Mouse (Mus musculus) testis, adult 2 months (tissue): ENCODE measurements around the gene Mtmr3. TPM values are rescaled to one million over a fixed set of nuclear protein-coding genes. Genes with fewer than 3 reads are reported as not detected.

Experiments
- H3K27ac ChIP-seq: fragments of 200-500 bp; 2 replicates; pipeline ENCODE4 v1.5.1; 2012; ENCODE audit warnings: low read depth, low read length; ENCODE audit not compliant: control insufficient read depth, insufficient read depth
- H3K27me3 ChIP-seq: fragments of 200-500 bp; 2 replicates; pipeline ENCODE4 v1.6.1; 2012; ENCODE audit warnings: mild to moderate bottlenecking, low read length, moderate library complexity; ENCODE audit not compliant: control insufficient read depth, insufficient read depth
- H3K36me3 ChIP-seq: fragments of 200-500 bp; 2 replicates; pipeline ENCODE4 v1.6.1; 2012; ENCODE audit warnings: mild to moderate bottlenecking, low read length; ENCODE audit not compliant: control insufficient read depth, insufficient read depth
- H3K4me1 ChIP-seq: fragments of 200-500 bp; 2 replicates; pipeline ENCODE4 v1.6.1; 2012; ENCODE audit warnings: low read length; ENCODE audit not compliant: control insufficient read depth, insufficient read depth
- H3K4me3 ChIP-seq: fragments of 200-500 bp; 2 replicates; pipeline ENCODE4 v1.5.1; 2012; ENCODE audit warnings: low read depth, mild to moderate bottlenecking, low read length, moderate library complexity, mixed read lengths; ENCODE audit not compliant: control insufficient read depth
- CTCF ChIP-seq: fragments of 200-500 bp; IDR thresholded peaks from 2 replicates; pipeline ENCODE4 v1.5.1; 2012; ENCODE audit warnings: low read depth, mild to moderate bottlenecking, inconsistent platforms, low read length, moderate library complexity; ENCODE audit not compliant: control insufficient read depth, insufficient read depth, insufficient replicate concordance
- POLR2A ChIP-seq: fragments of 200-500 bp; IDR thresholded peaks from 2 replicates; pipeline ENCODE4 v1.6.1; 2012; ENCODE audit warnings: low read depth, mild to moderate bottlenecking, inconsistent platforms, low read length, moderate library complexity; ENCODE audit not compliant: control insufficient read depth
- polyA plus RNA-seq: library from polyadenylated mRNA; depleted of rRNA; stranded (reverse); fragments of >200 nt; gene quantifications from 2 replicates; pipeline ENCODE4 v1.2.3, GENCODE M21; 2012

The Mtmr3 gene
- polyA plus RNA-seq, 1 experiment = 23.4 TPM

DNA sequence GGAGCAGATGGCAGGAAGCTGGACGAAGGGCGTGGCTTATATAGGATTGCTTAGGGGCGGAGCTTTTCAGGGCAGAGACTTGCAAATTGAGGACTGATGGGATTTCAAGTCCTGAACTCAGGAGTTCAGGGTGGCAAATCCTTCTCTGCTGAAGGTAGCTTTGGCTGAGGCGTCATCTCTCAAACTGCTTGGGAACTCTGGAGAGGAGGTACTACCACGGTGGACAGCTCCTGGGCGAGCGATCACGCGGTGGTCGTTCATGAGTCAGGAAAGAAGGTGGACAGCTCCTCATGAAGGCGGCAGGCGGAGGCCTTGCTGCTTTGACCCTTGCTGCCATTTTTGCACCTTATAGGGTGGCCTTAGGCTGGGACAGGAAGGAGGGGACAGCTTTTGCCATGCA is 133.5 kb downstream of the Mtmr3 start:
- TF ChIP-seq POLR2A = no peak
- TF ChIP-seq CTCF = no peak
- Histone ChIP-seq H3K27me3 (no peaks in the 10 kb centered on the region), H3K36me3 (no peaks in the 10 kb centered on the region), H3K4me3 (peak overlapping the region; percentile 36), H3K27ac (no peak overlapping the region), H3K4me1 (peaks cover 8% of the 10 kb centered on the region)

GRCm38 (mm10) chr11:4460615-4461014 is 134.0 kb downstream of the Mtmr3 start:
- Histone ChIP-seq H3K36me3 (no peaks in the 10 kb centered on the region), H3K4me1 (peaks cover 8% of the 10 kb centered on the region), H3K27me3 (no peaks in the 10 kb centered on the region), H3K27ac (no peak overlapping the region), H3K4me3 (no peak overlapping the region)
- no peak for TF ChIP-seq CTCF
- TF ChIP-seq POLR2A = no peak

GRCm38 (mm10) chr11:4454895-4455535 is 139.6 kb downstream of the Mtmr3 start:
- Histone ChIP-seq H3K4me3 (no peak overlapping the region), H3K4me1 (no peaks in the 10 kb centered on the region), H3K36me3 (no peaks in the 10 kb centered on the region), H3K27ac (no peak overlapping the region), H3K27me3 (no peaks in the 10 kb centered on the region)
- TF ChIP-seq POLR2A (no peak), CTCF (no peak)

- H3K27ac ChIP-seq = no peak overlapping the region
- no peaks in the 10 kb centered on the region for H3K36me3 ChIP-seq
- no peaks in the 10 kb centered on the region for H3K27me3 ChIP-seq
- H3K4me1 ChIP-seq = no peaks in the 10 kb centered on the region
- TF ChIP-seq POLR2A (no peak), CTCF (no peak)
- no peak overlapping the region for H3K4me3 ChIP-seq
These were observed 142.0 kb downstream of the Mtmr3 start for GRCm38 (mm10) chr11:4452467-4453184.

DNA sequence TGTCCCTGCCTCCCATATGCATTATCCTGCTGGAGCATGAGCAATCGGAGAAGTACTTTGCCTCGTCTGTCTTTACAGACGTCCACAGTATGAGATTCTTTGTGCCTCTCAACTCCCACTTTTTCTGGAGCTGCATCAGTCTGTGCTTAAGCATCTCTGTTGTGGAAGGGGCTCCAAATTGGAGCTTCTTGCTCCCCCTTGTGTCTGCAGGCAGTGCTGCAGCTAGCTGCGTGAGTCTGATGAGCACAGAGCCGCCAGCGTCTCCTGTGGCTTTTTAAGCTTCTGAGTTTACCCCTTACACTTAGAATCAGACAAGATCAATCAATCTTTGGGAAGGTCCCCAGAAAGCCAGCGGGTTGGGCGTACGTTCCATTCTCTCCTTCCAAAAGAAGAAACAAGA is 143.5 kb downstream of the Mtmr3 start:
- Histone ChIP-seq H3K4me3 (no peak overlapping the region), H3K4me1 (no peaks in the 10 kb centered on the region), H3K27ac (no peak overlapping the region), H3K36me3 (no peaks in the 10 kb centered on the region), H3K27me3 (no peaks in the 10 kb centered on the region)
- peak; percentile 66; the same call in 1 of the 2 replicates for TF ChIP-seq CTCF
- no peak for TF ChIP-seq POLR2A

GRCm38 (mm10) chr11:4446195-4446868 is 148.3 kb downstream of the Mtmr3 start:
- Histone ChIP-seq H3K4me3 (no peak overlapping the region), H3K4me1 (peaks cover 4% of the 10 kb centered on the region), H3K36me3 (no peaks in the 10 kb centered on the region), H3K27me3 (no peaks in the 10 kb centered on the region), H3K27ac (no peak overlapping the region)
- TF ChIP-seq POLR2A (no peak), CTCF (no peak)

DNA sequence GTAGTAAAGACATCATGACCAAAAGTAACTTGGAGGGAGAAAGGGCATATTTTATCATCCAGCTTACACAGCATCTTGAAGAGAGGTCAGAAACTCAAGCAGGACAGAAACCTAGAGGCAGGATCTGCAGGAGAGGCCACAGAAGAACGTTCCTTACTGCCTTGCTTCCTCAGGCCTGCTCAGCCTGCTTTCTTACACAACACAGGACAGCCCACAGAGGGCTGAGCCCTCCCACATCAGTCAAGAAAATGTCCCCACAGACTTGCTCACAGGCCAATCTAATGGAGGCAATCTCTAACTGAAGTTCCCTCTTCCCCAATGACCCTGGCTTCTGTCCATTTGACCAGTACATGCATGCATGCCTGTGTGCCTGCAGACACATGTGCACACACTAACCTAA is 152.4 kb downstream of the Mtmr3 start:
- no peaks in the 10 kb centered on the region for H3K27me3 ChIP-seq
- TF ChIP-seq CTCF = no peak
- TF ChIP-seq POLR2A = no peak
- peaks cover 13% of the 10 kb centered on the region for H3K4me1 ChIP-seq
- no peak overlapping the region for H3K27ac ChIP-seq
- no peaks in the 10 kb centered on the region for H3K36me3 ChIP-seq
- H3K4me3 ChIP-seq = no peak overlapping the region
